Mouse (Mus musculus) frontal cortex, adult 2 months (tissue): Measurements from ENCODE around the gene Gm28041. TPM values are rescaled to one million over a fixed set of nuclear protein-coding genes. Genes with fewer than 3 reads are reported as not detected.

ENCODE experiments used
- polyA plus RNA-seq: library from polyadenylated mRNA; depleted of rRNA; stranded (reverse); fragments of >200 nt; gene quantifications from 2 replicates; pipeline ENCODE4 v1.2.3, GENCODE M21; 2012; rRNA removed

Gene Gm28041
- polyA plus RNA-seq, 1 experiment: not detected

Other genes with a start within 250 kb of the Gm28041 start
- gene Rsl1, start 202.6 kb downstream of the Gm28041 start, polyA plus RNA-seq: 3.3 and 3.4 TPM in 2 replicates
- gene Zfp455, start 181.2 kb downstream of the Gm28041 start, polyA plus RNA-seq: 1.6 TPM in 2 replicates
- gene Zfp458, start 97.3 kb downstream of the Gm28041 start, polyA plus RNA-seq: 3.5 and 3.8 TPM in 2 replicates
- 3.0 and 3.7 TPM in 2 replicates for gene Zfp457, start 69.2 kb downstream of the Gm28041 start, polyA plus RNA-seq
- 2.5 and 2.7 TPM in 2 replicates for gene Zfp595, start 43.2 kb downstream of the Gm28041 start, polyA plus RNA-seq
- not detected in 2 replicates for gene Gm28044, start 15.2 kb downstream of the Gm28041 start, polyA plus RNA-seq
- 0.48 TPM in 2 replicates for gene Zfp953, start 15.1 kb downstream of the Gm28041 start, polyA plus RNA-seq
- gene Zfp456, start 77 bp upstream of the Gm28041 start, polyA plus RNA-seq: 0.48 and 0.62 TPM in 2 replicates
- 3.2 and 3.4 TPM in 2 replicates for gene Zfp429, start 24.1 kb upstream of the Gm28041 start, polyA plus RNA-seq
- gene Zfp459, start 45.7 kb upstream of the Gm28041 start, polyA plus RNA-seq: 2.3 and 2.5 TPM in 2 replicates
- gene Zfp874a, start 75.9 kb upstream of the Gm28041 start, polyA plus RNA-seq: 8.2 and 8.4 TPM in 2 replicates
- 8.2 and 9.4 TPM in 2 replicates for gene Zfp874b, start 108.5 kb upstream of the Gm28041 start, polyA plus RNA-seq
- 5.6 and 5.8 TPM in 2 replicates for gene Zfp58, start 124.8 kb upstream of the Gm28041 start, polyA plus RNA-seq
- 0.06 TPM in 1 of 2 replicates, not detected in the other for gene Gm26965, start 150.4 kb upstream of the Gm28041 start, polyA plus RNA-seq
- 25.7 and 33.8 TPM in 2 replicates for gene Zfp87, start 150.4 kb upstream of the Gm28041 start, polyA plus RNA-seq
- gene Zfp748, start 178.1 kb upstream of the Gm28041 start, polyA plus RNA-seq: 4.6 and 5.3 TPM in 2 replicates
- gene Zfp729b, start 234.0 kb upstream of the Gm28041 start, polyA plus RNA-seq: 3.0 and 4.1 TPM in 2 replicates